Mouse (Mus musculus) retina, adult 2 months (tissue): ENCODE results near the gene Vgf.

Source experiments
- DNase-seq: peaks from one replicate; pipeline ENCODE4 v3.0.0-alpha.2; 2012; ENCODE audit warnings: low read depth, low spot score

Gene Vgf

DNA sequence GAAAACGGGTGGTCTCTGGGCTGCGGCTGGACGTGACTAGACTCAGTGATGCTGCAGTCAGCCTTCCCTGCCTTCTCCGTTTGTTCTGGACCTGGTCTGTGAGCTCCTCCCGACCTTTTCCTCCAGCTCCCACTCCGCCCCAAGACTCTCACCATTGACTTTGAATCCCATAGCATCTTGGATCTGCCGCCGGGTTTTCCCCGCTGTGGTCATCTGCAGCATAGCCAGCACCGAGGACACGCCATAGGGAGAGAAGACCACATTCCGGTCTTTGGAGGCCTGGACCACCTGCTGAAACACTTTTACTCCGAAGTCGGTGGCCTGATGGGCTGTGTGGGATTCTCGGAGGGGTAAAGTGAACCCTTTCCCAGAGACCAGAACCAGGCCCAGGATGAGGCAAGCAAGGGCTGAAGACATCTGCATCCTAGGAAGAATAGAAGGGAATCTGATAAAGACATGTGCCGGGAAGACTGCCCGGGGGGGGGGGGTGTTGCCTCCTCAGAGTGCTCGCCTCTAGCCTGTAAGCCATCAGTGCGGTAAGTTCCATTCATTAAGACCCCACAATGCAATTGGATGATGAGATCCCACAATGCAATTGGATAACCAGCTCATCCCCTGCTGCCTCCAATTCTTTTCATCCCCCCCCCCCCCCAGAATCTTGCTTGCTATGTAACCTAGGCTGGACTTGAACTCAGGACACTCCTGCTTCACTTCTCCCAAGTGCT, 44.9 kb downstream of the Vgf start:
- DNase-seq: no peak

DNA sequence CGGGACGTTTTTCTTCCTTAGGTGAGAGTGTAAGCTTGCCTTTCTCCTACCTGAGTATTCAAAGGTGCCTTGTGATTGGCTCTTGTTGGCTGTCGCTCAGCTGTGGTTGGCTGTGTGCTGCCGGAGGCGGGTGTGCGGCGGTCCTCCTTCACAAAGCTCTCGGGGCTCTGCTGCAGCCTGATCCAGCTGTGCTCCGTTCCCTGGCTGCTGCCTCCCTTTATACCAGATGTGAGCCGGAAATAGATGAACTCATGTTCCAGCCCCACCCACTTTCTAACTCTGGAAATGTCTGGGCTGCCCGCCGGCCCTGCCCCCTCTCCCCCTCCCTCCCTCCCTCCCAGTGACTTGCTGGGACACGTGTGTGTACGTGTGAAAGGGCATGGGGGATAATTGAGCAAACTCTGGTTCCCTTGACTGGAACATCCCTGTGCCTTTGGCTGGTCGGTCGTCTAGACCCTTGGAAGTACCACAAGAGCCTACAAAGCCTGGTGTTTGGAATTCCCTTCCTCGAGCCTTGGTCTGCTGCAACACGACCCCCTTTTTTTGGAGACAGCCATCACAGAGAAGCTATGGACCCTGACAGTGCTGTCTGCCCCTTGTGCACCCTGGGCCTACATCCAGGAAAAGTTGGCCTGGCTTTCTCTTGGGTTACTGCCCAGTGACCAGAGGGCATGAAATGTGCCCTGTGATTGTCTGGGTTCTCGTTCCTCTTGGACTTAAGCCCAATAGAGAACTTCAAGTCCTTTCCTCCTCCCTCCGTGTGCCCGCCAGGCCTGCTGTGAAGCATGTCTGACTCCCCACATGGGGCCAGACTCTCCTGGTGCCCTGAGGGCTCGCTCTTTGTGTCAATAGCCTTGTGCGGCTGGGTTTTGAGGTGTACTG, 46.1 kb downstream of the Vgf start, which contains the start of gene Serpine1:
Serpine1 (minus strand) TSS at position 190 of the 882 bp plus-strand sequence.
- no peak for DNase-seq

DNA sequence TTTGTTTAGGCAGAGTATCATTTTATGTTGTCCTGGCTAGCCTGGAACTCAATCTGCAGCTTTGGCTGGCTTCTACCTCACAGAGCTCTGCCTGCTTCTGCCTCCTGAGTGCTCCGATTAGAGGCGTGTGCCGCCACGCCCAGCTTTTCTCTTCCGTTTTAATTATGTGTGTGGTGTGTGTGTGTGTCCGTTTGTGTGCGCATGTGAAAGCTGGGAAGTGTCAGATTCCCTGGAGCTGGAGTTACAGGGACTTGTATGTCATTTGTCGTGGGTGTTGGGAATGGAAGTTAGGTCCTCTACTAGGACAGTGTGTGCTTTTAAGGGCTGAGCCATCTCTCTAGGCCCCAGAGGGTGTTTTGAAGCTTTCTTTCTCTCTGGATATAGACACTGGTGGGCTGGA, 46.9 kb downstream of the Vgf start:
- no peak for DNase-seq

DNA sequence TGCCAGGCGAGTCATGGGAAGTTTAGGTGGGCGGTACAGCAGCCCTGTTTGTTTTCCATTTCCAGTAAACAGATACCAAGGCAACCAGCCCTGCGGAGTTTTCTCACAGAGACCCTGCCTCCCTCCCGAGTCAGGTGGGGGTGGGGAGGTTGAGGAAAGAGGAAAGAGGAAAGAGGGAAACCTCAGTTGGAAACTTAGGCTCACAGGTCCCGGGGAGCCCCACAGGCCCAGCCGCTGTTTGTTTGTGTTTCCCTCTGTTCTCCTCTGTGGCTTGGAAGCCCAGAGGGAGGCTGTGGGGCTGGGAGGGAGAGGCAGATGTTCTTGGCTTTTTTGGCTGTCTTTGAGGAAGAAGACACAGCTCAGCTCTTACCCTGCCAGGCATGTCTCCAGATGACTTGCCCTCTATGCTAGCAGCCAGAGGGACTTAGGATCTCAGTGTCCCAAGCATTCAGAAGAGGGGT, 48.0 kb downstream of the Vgf start:
- DNase-seq: no peak

DNA sequence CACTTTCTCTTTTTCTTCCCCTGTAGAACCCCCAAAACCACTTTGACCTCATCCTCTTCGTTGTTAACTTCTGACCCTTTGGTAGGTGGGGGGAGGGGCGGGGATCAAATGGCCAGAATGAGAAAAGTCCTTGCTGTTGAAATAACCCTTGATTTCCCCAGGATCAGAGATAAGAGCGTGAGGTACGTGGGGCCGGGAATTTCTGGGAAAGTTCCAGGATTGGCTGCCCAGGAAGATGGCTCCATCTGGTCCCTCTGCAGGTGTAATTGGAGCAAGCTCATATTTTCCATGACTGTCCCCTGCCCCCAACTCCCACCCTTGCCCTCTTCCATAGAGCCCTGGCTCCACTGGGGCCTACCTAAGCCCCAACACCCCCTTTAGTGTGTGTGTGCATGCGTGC, 49.5 kb downstream of the Vgf start:
- no peak for DNase-seq

- DNase-seq: no peak
Observed at GRCm38 (mm10) chr5:137076191-137076930, 50.2 kb downstream of the Vgf start.

- DNase-seq: no peak
Observed at GRCm38 (mm10) chr5:137077187-137077586, 51.0 kb downstream of the Vgf start.

- DNase-seq: no peak
Observed at GRCm38 (mm10) chr5:137078041-137078440, 51.8 kb downstream of the Vgf start.

- no peak for DNase-seq
Observed at GRCm38 (mm10) chr5:137078616-137079015, 52.4 kb downstream of the Vgf start.

GRCm38 (mm10) chr5:137079849-137080248, 53.7 kb downstream of the Vgf start:
- DNase-seq: no peak
